Mouse (Mus musculus) heart, adult 2 months (tissue): ENCODE measurements around the gene Urgcp. TPM values are rescaled to one million over a fixed set of nuclear protein-coding genes. Genes with fewer than 3 reads are reported as not detected.
A peak's percentile ranks its signal among the peaks of the same experiment; 100 is the strongest.

Experiments used
- DNase-seq, 2 experiments: peaks; one replicate each; pipeline ENCODE4 v3.0.0; 2021
- H3K27ac ChIP-seq: fragments of 200-600 bp; 2 replicates; pipeline ENCODE4 v1.8.1; 2022
- H3K27me3 ChIP-seq: fragments of 200-500 bp; 2 replicates; pipeline ENCODE4 v1.6.1; 2012; ENCODE audit warnings: mild to moderate bottlenecking, low read length, inconsistent platforms, mixed read lengths; ENCODE audit not compliant: control insufficient read depth, insufficient read depth
- H3K36me3 ChIP-seq: fragments of 200-500 bp; 2 replicates; pipeline ENCODE4 v1.6.1; 2012; ENCODE audit warnings: low read length, inconsistent platforms; ENCODE audit not compliant: control insufficient read depth, insufficient read depth
- H3K4me1 ChIP-seq: fragments of 200-500 bp; 2 replicates; pipeline ENCODE4 v1.6.1; 2011; ENCODE audit warnings: low read length; ENCODE audit not compliant: control insufficient read depth, insufficient read depth
- H3K4me3 ChIP-seq: fragments of 200-600 bp; 2 replicates; pipeline ENCODE4 v1.8.1; 2022
- H3K79me2 ChIP-seq: fragments of 200-500 bp; replicated peaks from 2 replicates; pipeline ENCODE4 v1.6.1; 2012; ENCODE audit warnings: mild to moderate bottlenecking, inconsistent platforms, low read length, moderate library complexity, mixed read lengths; ENCODE audit not compliant: control insufficient read depth, insufficient read depth
- H3K9ac ChIP-seq: fragments of 200-500 bp; 2 replicates; pipeline ENCODE4 v1.6.1; 2012; ENCODE audit warnings: low read depth, mild to moderate bottlenecking, control low read depth, inconsistent platforms, low read length, mixed read lengths
- CTCF ChIP-seq: fragments of 200-600 bp; IDR thresholded peaks from 2 replicates; pipeline ENCODE4 v1.8.1; 2022; ENCODE audit warnings: antibody characterized with exemption, mild to moderate bottlenecking, moderate library complexity
- EP300 ChIP-seq: fragments of 200-500 bp; IDR thresholded peaks from 2 replicates; pipeline ENCODE4 v1.6.1; 2011; ENCODE audit warnings: low read depth, low read length, control low read depth; ENCODE audit not compliant: insufficient read depth
- POLR2A ChIP-seq: fragments of 200-500 bp; IDR thresholded peaks from 2 replicates; pipeline ENCODE4 v1.6.1; 2011; ENCODE audit warnings: mild to moderate bottlenecking, low read depth, low read length, control low read depth; ENCODE audit not compliant: insufficient read depth
- WGBS: fragments of 180-500 bp; shearing (Covaris S2); methylation state at CpG from one replicate; pipeline ENCODE4 v1.1.7; 2018; 5-methylcytosine and 5-hydroxymethylcytosine counted together
- intact Hi-C: fragments of 180-260 bp; cut with DNase I; formaldehyde crosslinking; loops from one replicate; pipeline ENCODE4 v1.15.1; 2025
- polyA plus RNA-seq: library from polyadenylated mRNA; depleted of rRNA; stranded (reverse); fragments of >200 nt; gene quantifications from 2 replicates; pipeline ENCODE4 v1.2.3, GENCODE M21; 2012
- total RNA-seq, 2 experiments: library from RNA; stranded (reverse); gene quantifications; 2 replicates each; pipeline ENCODE4 v1.2.3; 2021

The Urgcp gene
- total and polyA plus RNA-seq, 3 experiments = 26.1 to 69.8 (median 58.5) TPM

GRCm38 (mm10) chr11:5742106-5742505 is 20.1 kb downstream of the Urgcp start:
- Histone ChIP-seq H3K4me3 (no peak overlapping the region), H3K27ac (no peak overlapping the region), H3K27me3 (no peaks in the 10 kb centered on the region), H3K9ac (no peak overlapping the region), H3K36me3 (peaks cover 4% of the 10 kb centered on the region), H3K4me1 (peaks cover 14% of the 10 kb centered on the region), H3K79me2 (peaks cover 5% of the 10 kb centered on the region; the same call in 1 of the 2 replicates)
- intact Hi-C loops = loop anchor here (5.0 kb wide), 1 partner anchor 45 kb away; the partner anchor contains the start of gene Dbnl
- WGBS = 72% methylated on average over 7 of the region's 7 CpGs
- TF ChIP-seq EP300 (no peak), CTCF (peak; percentile 56)
- DNase-seq = peak in 1 of 2 experiments; percentile 17

GRCm38 (mm10) chr11:5740965-5741627 is 21.1 kb downstream of the Urgcp start:
- H3K4me3 ChIP-seq = peak overlapping the region; percentile 97
- TF ChIP-seq POLR2A = peak; percentile 78
- peak; percentile 30 for TF ChIP-seq CTCF
- no peak for TF ChIP-seq EP300
- H3K79me2 ChIP-seq = peaks cover 5% of the 10 kb centered on the region; the same call in 1 of the 2 replicates
- peak overlapping the region; percentile 94 for H3K27ac ChIP-seq
- H3K36me3 ChIP-seq = peaks cover 7% of the 10 kb centered on the region
- intact Hi-C loops = loop anchor here (1.0 to 5.0 kb wide), 3 partner anchors 21 to 46 kb away; partner anchors contain the start of genes Dbnl and Urgcp
- WGBS = 1% methylated on average over 41 of the region's 50 CpGs
- no peaks in the 10 kb centered on the region for H3K27me3 ChIP-seq
- DNase-seq = peak; percentile 90 to 92
- H3K4me1 ChIP-seq = peaks cover 15% of the 10 kb centered on the region
- H3K9ac ChIP-seq = peak overlapping the region; percentile 96

- no peak for DNase-seq
- Histone ChIP-seq H3K4me1 (peaks cover 15% of the 10 kb centered on the region), H3K4me3 (peak overlapping the region; percentile 97), H3K9ac (peak overlapping the region; percentile 96), H3K27ac (peak overlapping the region; percentile 94), H3K36me3 (peaks cover 7% of the 10 kb centered on the region), H3K27me3 (no peaks in the 10 kb centered on the region), H3K79me2 (peaks cover 5% of the 10 kb centered on the region; the same call in 1 of the 2 replicates)
- 0% methylated on average over 26 of the region's 26 CpGs for WGBS
- TF ChIP-seq POLR2A = no peak
- no peak for TF ChIP-seq CTCF
- no peak for TF ChIP-seq EP300
- intact Hi-C loops = loop anchor here (2.0 to 5.0 kb wide), 2 partner anchors 34 to 47 kb away; partner anchors contain the start of gene Dbnl
These were observed 21.6 kb downstream of the Urgcp start for GRCm38 (mm10) chr11:5740599-5740964.

- Histone ChIP-seq H3K27ac (peak overlapping the region; percentile 94), H3K79me2 (peaks cover 5% of the 10 kb centered on the region; the same call in 1 of the 2 replicates), H3K4me3 (peak overlapping the region; percentile 97), H3K36me3 (peaks cover 11% of the 10 kb centered on the region), H3K4me1 (peaks cover 19% of the 10 kb centered on the region), H3K27me3 (no peaks in the 10 kb centered on the region), H3K9ac (peak overlapping the region; percentile 58)
- DNase-seq = peak in 1 of 2 experiments; percentile 48
- TF ChIP-seq CTCF = no peak
- no peak for TF ChIP-seq POLR2A
- no peak for TF ChIP-seq EP300
- 38% methylated on average over 3 of the region's 3 CpGs for WGBS
- intact Hi-C loops = loop anchor here (2.0 to 5.0 kb wide), 2 partner anchors 33 to 47 kb away; partner anchors contain the start of gene Dbnl
These were observed 22.3 kb downstream of the Urgcp start for GRCm38 (mm10) chr11:5739846-5740245.

- Histone ChIP-seq H3K4me3 (no peak overlapping the region), H3K79me2 (peaks cover 5% of the 10 kb centered on the region; the same call in 1 of the 2 replicates), H3K9ac (no peak overlapping the region), H3K27ac (peak overlapping the region; percentile 2; the same call in 1 of the 2 replicates), H3K36me3 (peaks cover 11% of the 10 kb centered on the region), H3K4me1 (peaks cover 24% of the 10 kb centered on the region), H3K27me3 (no peaks in the 10 kb centered on the region)
- intact Hi-C loops = no loop called here
- WGBS = 44% methylated on average over 5 of the region's 5 CpGs
- DNase-seq = no peak
- TF ChIP-seq EP300 = no peak
- no peak for TF ChIP-seq POLR2A
- no peak for TF ChIP-seq CTCF
These were observed 23.1 kb downstream of the Urgcp start for GRCm38 (mm10) chr11:5738888-5739632.

GRCm38 (mm10) chr11:5737137-5737536 is 25.0 kb downstream of the Urgcp start:
- Histone ChIP-seq H3K27me3 (no peaks in the 10 kb centered on the region), H3K36me3 (peaks cover 11% of the 10 kb centered on the region), H3K79me2 (peaks cover 7% of the 10 kb centered on the region), H3K9ac (no peak overlapping the region), H3K4me1 (peaks cover 29% of the 10 kb centered on the region), H3K27ac (no peak overlapping the region), H3K4me3 (no peak overlapping the region)
- no peak for DNase-seq
- 31% methylated on average over 5 of the region's 5 CpGs for WGBS
- intact Hi-C loops = no loop called here
- TF ChIP-seq POLR2A = no peak
